24 mouse cellular contexts compared by ENCODE assay signal in genomic region chr11:79676483-79676967, GRCm38 (mm10).
DNase-seq lines count a peak whose midpoint lies in the region; ATAC-seq and TF ChIP-seq lines count a peak whose summit lies in the region.
"Had no signal": no experiment of that assay in that cellular context is flagged by ENCODE, and none has a peak within 500 bp of the region (broad histone marks: within the 10 kb centered on the region; RNA-seq: fewer than 3 reads in every experiment).

No protein-coding gene starts in this region.

- 57% methylated on average over 2 of the region's 2 CpGs for WGBS in cerebellum, adult 2 months
- WGBS in embryonic facial prominence, embryonic 14.5 days = 90% methylated on average over 2 of the region's 2 CpGs

- no peaks in the 10 kb centered on the region for H3K36me3 ChIP-seq in embryonic facial prominence, embryonic 14.5 days (ENCODE audit: control insufficient read depth, insufficient read depth, low read length)
- H3K36me3 ChIP-seq: heart, embryonic 12.5 days; neural tube, embryonic 12.5 days had no signal

- no peak for DNase-seq in cerebellum, adult 2 months
- DNase-seq in cerebellum, postnatal 36 days = no peak
- DNase-seq in layer of hippocampus, adult 2 months (ENCODE audit: low spot score in 2 of 2) = no peak
- no peak for DNase-seq in layer of hippocampus, postnatal 25 days (ENCODE audit: extremely low spot score in 1 of 2, low spot score in 1 of 2)
- DNase-seq in A20 (ENCODE audit: low read depth, low spot score) = peak; percentile 34
- DNase-seq in embryonic facial prominence, embryonic 14.5 days (ENCODE audit: low spot score) = no peak
- DNase-seq in urinary bladder, postnatal 36 days (ENCODE audit: low spot score in 2 of 2) = no peak
- no peak for DNase-seq in right cerebral cortex, postnatal 25 days
- DNase-seq: cerebellum, adult 8-10 months; gastrocnemius, postnatal 10 days; heart, adult 11 months; heart, postnatal 14 days; kidney, adult 18-20 months; kidney, postnatal 14 days; layer of hippocampus, adult 9-11 months; lung, adult 18-20 months; spleen, adult 18-20 months; thymus, adult 2 months had no signal

- TF ChIP-seq POLR2A in cerebellum, adult 2 months (IDR thresholded peaks at IDR 0.05; ENCODE audit: borderline replicate concordance, insufficient read depth, low read length) = no peak

- 0 out of 2 replicates have a peak overlapping the region, but pooled peaks have one; percentile 12 for H3K27ac ChIP-seq in cerebellum, adult 2 months (ENCODE audit: insufficient read depth, low read length)
- peak overlapping the region; percentile 81; the same call in 1 of the 2 replicates for H3K27ac ChIP-seq in layer of hippocampus, adult 2 months
- H3K27ac ChIP-seq in embryonic facial prominence, embryonic 14.5 days (replicated peaks; ENCODE audit: low read depth, low read length) = 0 out of 2 replicates have a peak overlapping the region, but pooled peaks have one; percentile 6
- H3K27ac ChIP-seq: embryonic facial prominence, embryonic 13.5 days; hindbrain, embryonic 14.5 days; neural tube, embryonic 12.5 days had no signal

- no peaks in the 10 kb centered on the region for H3K27me3 ChIP-seq in cerebellum, adult 2 months (ENCODE audit: control insufficient read depth, insufficient read depth, low read length)
- no peaks in the 10 kb centered on the region for H3K27me3 ChIP-seq in embryonic facial prominence, embryonic 14.5 days (replicated peaks; ENCODE audit: control insufficient read depth, insufficient read depth, low read length)
- H3K27me3 ChIP-seq: embryonic facial prominence, embryonic 13.5 days; neural tube, embryonic 12.5 days had no signal

- no peak for TF ChIP-seq CTCF in cerebellum, adult 2 months (IDR thresholded peaks at IDR 0.05; ENCODE audit: borderline replicate concordance, insufficient read depth, low read depth, low read length)
- no peak for TF ChIP-seq CTCF in layer of hippocampus, adult 2 months (conservative IDR thresholded peaks at IDR 0.05)

- peaks cover 66% of the 10 kb centered on the region for H3K4me1 ChIP-seq in cerebellum, adult 2 months (ENCODE audit: control insufficient read depth, insufficient read depth, low read length)
- H3K4me1 ChIP-seq in embryonic facial prominence, embryonic 14.5 days (ENCODE audit: control insufficient read depth, insufficient read depth, low read length) = peaks cover 6% of the 10 kb centered on the region

- no peaks in the 10 kb centered on the region for H3K9me3 ChIP-seq in embryonic facial prominence, embryonic 14.5 days (ENCODE audit: control insufficient read depth, low read length)
- H3K9me3 ChIP-seq: embryonic facial prominence, embryonic 13.5 days; heart, embryonic 12.5 days; megakaryocyte, embryonic 14.5 days; neural tube, embryonic 12.5 days had no signal

- H3K4me3 ChIP-seq in cerebellum, adult 2 months (replicated peaks; ENCODE audit: insufficient read depth, low read depth, low read length) = no peak overlapping the region
- no peak overlapping the region for H3K4me3 ChIP-seq in layer of hippocampus, adult 2 months
- H3K4me3 ChIP-seq in embryonic facial prominence, embryonic 14.5 days (ENCODE audit: low read depth, low read length) = no peak overlapping the region
- H3K4me3 ChIP-seq: embryonic facial prominence, embryonic 13.5 days; heart, embryonic 12.5 days; megakaryocyte, embryonic 14.5 days; neural tube, embryonic 12.5 days had no signal

- H3K4me2 ChIP-seq in embryonic facial prominence, embryonic 14.5 days (ENCODE audit: low read depth, low read length) = no peak overlapping the region
- H3K4me2 ChIP-seq: embryonic facial prominence, embryonic 13.5 days; heart, embryonic 12.5 days; hindbrain, embryonic 14.5 days; liver, embryonic 11.5 days; neural tube, embryonic 12.5 days had no signal

- no peak for ATAC-seq in embryonic facial prominence, embryonic 14.5 days (ENCODE audit: low read depth)

- no peak overlapping the region for H3K9ac ChIP-seq in embryonic facial prominence, embryonic 14.5 days (ENCODE audit: low read depth, low read length)
- H3K9ac ChIP-seq: embryonic facial prominence, embryonic 13.5 days; heart, embryonic 12.5 days; hindbrain, embryonic 14.5 days; neural tube, embryonic 12.5 days had no signal

Comparison
In these comparisons a context has a peak if more than half of its experiments do, and no peak if none do; other contexts are left out.
1. H3K27ac ChIP-seq: peak in every context shown above with its lines; median percentile 81 in layer of hippocampus, adult 2 months; 12 in cerebellum, adult 2 months; 6 in embryonic facial prominence, embryonic 14.5 days.